Mouse (Mus musculus) lung, embryonic 14.5 days (tissue): ENCODE results near the gene Flnb. TPM values are rescaled to one million over a fixed set of nuclear protein-coding genes. Genes with fewer than 3 reads are reported as not detected.

Experiments
- ATAC-seq: fragments of 200-750 bp; cut with Nextera tagmentation; 2 replicates; pipeline ENCODE4 v1.8.0; 2017; ENCODE audit warnings: mild to moderate bottlenecking, moderate TSS enrichment, moderate library complexity; ENCODE audit not compliant: insufficient read depth
- DNase-seq: peaks from one replicate; pipeline ENCODE4 v3.0.0-alpha.2; 2015
- H3K27ac ChIP-seq: fragments of 300-500 bp; sonication (generic); 2 replicates; pipeline ENCODE4 v1.5.1; 2014; ENCODE audit warnings: low read depth, mild to moderate bottlenecking, moderate library complexity
- H3K27me3 ChIP-seq: fragments of 300-500 bp; sonication (generic); 2 replicates; pipeline ENCODE4 v1.6.1; 2014; ENCODE audit warnings: low read length, control low read depth; ENCODE audit not compliant: insufficient read depth
- H3K36me3 ChIP-seq: fragments of 300-500 bp; sonication (generic); 2 replicates; pipeline ENCODE4 v1.6.1; 2014; ENCODE audit warnings: control low read depth; ENCODE audit not compliant: insufficient read depth
- H3K4me1 ChIP-seq: fragments of 300-500 bp; sonication (generic); 2 replicates; pipeline ENCODE4 v1.6.1; 2014; ENCODE audit warnings: antibody characterized with exemption, control low read depth; ENCODE audit not compliant: insufficient read depth
- H3K4me2 ChIP-seq: fragments of 300-500 bp; sonication (generic); 2 replicates; pipeline ENCODE4 v1.6.1; 2014; ENCODE audit warnings: mild to moderate bottlenecking
- H3K4me3 ChIP-seq: fragments of 300-500 bp; sonication (generic); 2 replicates; pipeline ENCODE4 v1.5.1; 2014; ENCODE audit warnings: low read depth, low read length
- H3K9ac ChIP-seq: fragments of 300-500 bp; sonication (generic); 2 replicates; pipeline ENCODE4 v1.6.1; 2014
- H3K9me3 ChIP-seq: fragments of 300-500 bp; sonication (generic); 2 replicates; pipeline ENCODE4 v1.6.1; 2016; ENCODE audit warnings: low read depth, low read length, control low read depth
- CTCF ChIP-seq: IDR thresholded peaks from 2 replicates; pipeline ENCODE4 v1.5.1; 2016; ENCODE audit warnings: antibody characterized with exemption, low read depth
- WGBS: fragments of 180-500 bp; shearing (Covaris S2); extraction: QIAGEN DNeasy Blood & Tissue Kit; methylation state at CpG from one replicate; pipeline ENCODE4 v1.1.7; 2014; 5-methylcytosine and 5-hydroxymethylcytosine counted together
- polyA plus RNA-seq: library from polyadenylated mRNA; unstranded; fragments of >200 nt; fragmentation: Nextera tagmentation; extraction: Ambion mirVana; gene quantifications from 2 replicates; pipeline ENCODE4 v1.2.1, GENCODE M21; 2014

Flnb gene
- polyA plus RNA-seq, 1 experiment from 2014 or later, result 22.5 TPM

DNA sequence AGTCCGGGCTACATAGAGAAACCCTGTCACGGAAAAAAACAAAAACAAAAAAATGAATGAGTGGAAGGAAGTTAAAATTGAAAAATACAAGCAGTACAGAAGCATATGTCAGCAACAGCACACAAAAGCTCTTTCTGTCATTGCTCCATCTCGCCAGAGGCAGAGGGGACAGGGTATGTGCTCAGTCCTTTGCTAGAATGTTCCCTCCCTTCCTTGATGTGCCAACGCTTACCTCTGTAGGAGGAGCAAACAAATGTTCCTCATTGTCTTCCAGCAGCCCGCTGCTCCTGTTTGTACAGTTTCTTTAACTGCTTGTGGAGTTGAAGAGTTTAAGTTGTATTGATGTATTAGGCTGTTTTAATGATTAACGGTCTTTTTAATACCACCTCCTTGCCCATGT, 37.3 kb downstream of the Flnb start:
- 59% methylated on average over 6 of the region's 6 CpGs for WGBS
- DNase-seq (no peak), ATAC-seq (no peak)
- H3K9ac ChIP-seq, result no peak overlapping the region
- H3K27me3 ChIP-seq, result no peaks in the 10 kb centered on the region
- no peaks in the 10 kb centered on the region; the same call in none of the 2 replicates for H3K4me1 ChIP-seq
- H3K4me3 ChIP-seq, result no peak overlapping the region
- no peaks in the 10 kb centered on the region for H3K9me3 ChIP-seq
- no peaks in the 10 kb centered on the region for H3K36me3 ChIP-seq
- TF ChIP-seq CTCF, result no peak
- H3K27ac ChIP-seq, result no peak overlapping the region
- H3K4me2 ChIP-seq, result no peak overlapping the region

DNA sequence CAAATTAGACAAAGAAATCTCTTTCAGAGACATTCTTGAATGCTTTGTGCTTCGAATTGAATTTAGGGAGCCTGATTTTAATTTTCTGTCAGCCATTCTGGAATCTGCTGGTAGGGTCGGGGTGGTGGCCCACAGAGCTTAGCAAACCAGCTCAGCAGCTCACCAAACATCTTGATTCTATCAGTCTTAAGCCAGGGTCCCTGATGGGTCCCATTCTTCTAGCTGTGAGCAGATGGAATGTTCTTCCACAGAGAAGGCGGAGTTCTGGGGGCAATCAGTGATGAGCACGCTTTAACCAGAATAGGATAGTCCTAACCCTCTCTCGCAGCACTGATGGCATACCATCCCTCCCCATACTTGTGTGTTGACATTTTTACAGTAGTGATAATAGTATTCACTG, 37.7 kb downstream of the Flnb start:
- ATAC-seq (no peak), DNase-seq (no peak)
- Histone ChIP-seq H3K36me3 (no peaks in the 10 kb centered on the region), H3K27ac (no peak overlapping the region), H3K9me3 (no peaks in the 10 kb centered on the region), H3K4me2 (no peak overlapping the region), H3K4me1 (no peaks in the 10 kb centered on the region; the same call in none of the 2 replicates), H3K9ac (no peak overlapping the region), H3K27me3 (no peaks in the 10 kb centered on the region), H3K4me3 (no peak overlapping the region)
- TF ChIP-seq CTCF, result no peak
- 64% methylated on average over 5 of the region's 5 CpGs for WGBS

DNA sequence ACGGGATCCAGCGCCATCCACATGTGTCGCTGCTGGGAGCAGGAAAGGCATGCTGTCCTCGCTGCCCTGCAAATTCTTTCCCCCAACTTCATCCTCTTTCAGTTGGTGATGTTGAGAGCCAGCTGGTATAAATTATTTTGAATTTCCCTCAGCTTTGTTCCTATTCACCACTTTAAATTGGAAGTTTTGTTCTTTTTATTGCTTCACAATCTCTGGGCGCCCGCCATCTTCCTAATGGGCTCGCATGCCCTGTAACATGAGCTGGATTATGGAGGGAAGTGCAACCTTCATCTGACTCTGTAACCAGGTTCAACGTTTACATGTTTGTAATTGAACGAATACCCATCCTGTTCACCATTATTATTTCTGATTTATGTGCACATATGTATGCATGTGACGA, 38.6 kb downstream of the Flnb start:
- H3K27ac ChIP-seq, result no peak overlapping the region
- H3K27me3 ChIP-seq, result no peaks in the 10 kb centered on the region
- no peak for TF ChIP-seq CTCF
- ATAC-seq (no peak), DNase-seq (no peak)
- H3K4me2 ChIP-seq, result no peak overlapping the region
- no peak overlapping the region for H3K4me3 ChIP-seq
- 83% methylated on average over 10 of the region's 10 CpGs for WGBS
- no peaks in the 10 kb centered on the region for H3K36me3 ChIP-seq
- H3K4me1 ChIP-seq, result no peaks in the 10 kb centered on the region; the same call in none of the 2 replicates
- no peaks in the 10 kb centered on the region for H3K9me3 ChIP-seq
- no peak overlapping the region for H3K9ac ChIP-seq

DNA sequence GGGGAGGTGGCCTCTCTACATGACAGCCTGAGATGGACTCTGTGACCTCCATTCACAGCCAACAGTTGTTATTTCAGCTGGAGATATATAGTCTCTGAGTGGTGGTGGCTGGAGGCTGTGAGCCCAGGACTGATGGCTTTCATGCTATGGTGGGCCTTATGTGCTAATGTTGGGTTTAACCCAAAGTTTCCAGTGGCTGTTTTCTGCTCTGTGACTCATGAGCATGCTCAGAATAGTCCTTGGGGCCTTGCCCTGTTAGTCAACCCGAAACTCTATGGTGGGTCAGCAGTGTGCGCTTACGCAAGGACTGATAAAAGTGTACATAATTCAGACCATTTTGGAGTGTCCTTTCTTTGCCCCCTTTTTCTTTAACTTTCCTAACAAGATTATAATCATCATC, 40.1 kb downstream of the Flnb start:
- Histone ChIP-seq H3K9ac (no peak overlapping the region), H3K27me3 (no peaks in the 10 kb centered on the region), H3K4me2 (no peak overlapping the region), H3K27ac (no peak overlapping the region), H3K4me3 (no peak overlapping the region), H3K36me3 (no peaks in the 10 kb centered on the region), H3K9me3 (no peaks in the 10 kb centered on the region), H3K4me1 (no peaks in the 10 kb centered on the region; the same call in 1 of the 2 replicates)
- no peak for DNase-seq
- 83% methylated on average over 3 of the region's 3 CpGs for WGBS
- ATAC-seq, result no peak
- TF ChIP-seq CTCF, result no peak

DNA sequence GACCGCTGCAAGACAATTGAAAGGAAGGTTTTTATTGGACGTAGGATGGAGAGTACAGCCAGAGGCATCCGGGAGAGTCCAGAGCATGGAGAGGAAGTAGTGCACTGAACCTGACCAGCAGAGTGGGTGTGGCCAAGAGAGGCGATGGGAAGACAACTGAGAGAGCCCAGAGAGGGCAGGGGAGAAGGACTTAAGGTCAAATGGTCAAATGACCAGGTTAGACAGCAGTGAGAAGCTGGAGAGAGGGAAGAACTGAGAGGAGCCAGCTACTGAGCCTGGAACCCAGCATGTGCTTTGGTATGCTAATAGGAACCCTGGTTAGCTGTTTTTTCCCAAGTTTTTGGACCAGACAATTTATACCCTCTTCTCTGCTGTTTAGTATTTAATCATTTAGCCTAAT, 40.7 kb downstream of the Flnb start:
- ATAC-seq, result no peak
- no peak for TF ChIP-seq CTCF
- Histone ChIP-seq H3K9me3 (no peaks in the 10 kb centered on the region), H3K4me2 (no peak overlapping the region), H3K36me3 (no peaks in the 10 kb centered on the region), H3K4me1 (no peaks in the 10 kb centered on the region; the same call in 1 of the 2 replicates), H3K27me3 (no peaks in the 10 kb centered on the region), H3K4me3 (no peak overlapping the region), H3K27ac (no peak overlapping the region), H3K9ac (no peak overlapping the region)
- DNase-seq, result no peak
- WGBS, result 61% methylated on average over 4 of the region's 4 CpGs

DNA sequence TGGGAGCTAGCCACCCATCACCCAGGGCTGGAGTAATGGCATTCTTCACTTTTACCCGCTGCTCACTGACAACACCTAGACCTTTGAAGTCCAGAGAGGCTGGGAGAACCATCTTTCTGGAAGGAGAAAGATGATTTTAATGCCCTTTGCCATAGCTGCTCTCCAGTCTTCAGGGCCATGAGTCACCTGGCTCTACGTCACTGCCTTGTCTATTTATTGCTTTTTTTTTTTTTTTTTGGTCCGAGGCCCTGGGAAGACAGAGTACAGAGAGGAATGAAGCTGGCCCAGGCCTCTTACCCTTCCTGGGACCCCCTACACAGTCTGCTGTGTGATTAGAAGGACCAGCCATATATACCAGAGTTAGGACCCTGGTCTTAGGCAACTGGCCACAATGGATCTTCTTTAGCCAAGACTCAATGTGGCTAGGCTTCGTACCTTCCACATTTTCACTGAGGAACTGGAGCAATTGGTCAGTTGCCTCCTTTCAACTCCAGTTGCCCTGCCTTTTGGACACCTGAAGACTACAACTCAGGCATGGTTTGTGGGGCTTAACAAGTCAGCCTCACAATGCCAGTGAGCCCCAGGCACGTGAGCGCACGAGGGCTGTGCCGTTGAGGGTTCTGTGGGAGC, 42.9 kb downstream of the Flnb start:
- Histone ChIP-seq H3K4me2 (no peak overlapping the region), H3K4me3 (no peak overlapping the region), H3K36me3 (no peaks in the 10 kb centered on the region), H3K4me1 (peaks cover 4% of the 10 kb centered on the region; the same call in 1 of the 2 replicates), H3K9ac (no peak overlapping the region), H3K27ac (no peak overlapping the region), H3K27me3 (no peaks in the 10 kb centered on the region), H3K9me3 (no peaks in the 10 kb centered on the region)
- 82% methylated on average over 8 of the region's 8 CpGs for WGBS
- no peak for ATAC-seq
- TF ChIP-seq CTCF, result no peak
- no peak for DNase-seq

DNA sequence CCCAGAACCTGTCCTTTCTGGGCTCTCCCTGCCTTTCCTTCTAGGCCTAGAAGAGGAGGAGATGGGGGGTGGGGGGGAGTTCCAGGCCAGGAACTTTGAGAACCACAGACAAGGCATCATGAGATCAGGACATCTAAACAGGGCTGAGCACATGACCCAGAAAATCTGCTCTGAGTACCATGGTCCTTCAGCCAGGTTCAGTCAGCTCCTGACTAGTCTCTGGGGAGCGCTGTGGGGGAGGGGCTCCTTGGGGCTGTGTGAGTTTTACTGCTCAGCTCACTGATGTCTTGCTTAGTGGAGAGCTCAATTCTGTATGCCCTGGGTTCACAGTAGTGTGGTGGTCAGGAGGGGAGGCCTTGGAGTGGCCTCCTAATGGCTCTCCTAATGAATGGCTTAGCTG, 43.5 kb downstream of the Flnb start:
- DNase-seq, result no peak
- Histone ChIP-seq H3K9ac (no peak overlapping the region), H3K9me3 (no peaks in the 10 kb centered on the region), H3K36me3 (no peaks in the 10 kb centered on the region), H3K4me1 (peaks cover 4% of the 10 kb centered on the region; the same call in 1 of the 2 replicates), H3K4me3 (no peak overlapping the region), H3K4me2 (no peak overlapping the region), H3K27ac (no peak overlapping the region), H3K27me3 (no peaks in the 10 kb centered on the region)
- no peak for ATAC-seq
- 76% methylated on average over 1 of the region's 1 CpGs for WGBS
- no peak for TF ChIP-seq CTCF
